Comparison of ENCODE assay signal across 8 mouse cellular contexts in the genomic region with DNA sequence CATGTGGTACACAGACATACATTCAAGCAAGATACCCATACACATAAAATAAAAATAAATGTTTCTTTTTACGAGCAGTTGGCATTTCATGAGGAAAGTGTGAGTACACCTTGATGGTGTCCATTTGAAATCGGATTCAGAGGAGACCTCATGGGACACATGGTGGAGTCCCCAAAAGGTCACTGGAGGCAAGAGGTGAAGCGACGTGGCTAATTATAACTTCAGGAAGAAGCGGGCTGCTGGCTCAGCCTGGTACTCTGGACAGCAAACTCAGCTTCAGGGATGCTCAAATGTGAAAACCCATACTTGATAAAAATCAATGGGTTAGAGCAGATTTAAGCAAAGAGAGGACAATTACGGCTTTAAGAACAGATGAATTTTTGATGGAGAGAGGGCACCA. TPM values are rescaled to one million over a fixed set of nuclear protein-coding genes. Genes with fewer than 3 reads are reported as not detected.
A peak's percentile ranks its signal among the peaks of the same experiment; 100 is the strongest.
DNase-seq lines count a peak whose midpoint lies in the region; ATAC-seq lines count a peak whose summit lies in the region.

No protein-coding gene starts in this region.

- peaks cover 2% of the 10 kb centered on the region; the same call in 1 of the 2 replicates for H3K36me3 ChIP-seq in kidney, embryonic 14.5 days (ENCODE audit: control insufficient read depth, insufficient read depth, low read length)
- no peaks in the 10 kb centered on the region for H3K36me3 ChIP-seq in forebrain, embryonic 12.5 days (replicated peaks)
- no peaks in the 10 kb centered on the region; the same call in 1 of the 2 replicates for H3K36me3 ChIP-seq in intestine, embryonic 16.5 days (ENCODE audit: control insufficient read depth, insufficient read depth, low read length)
- no peaks in the 10 kb centered on the region for H3K36me3 ChIP-seq in midbrain, embryonic 16.5 days (ENCODE audit: control insufficient read depth, insufficient read depth, low read length)

- H3K27me3 ChIP-seq in kidney, embryonic 14.5 days (ENCODE audit: control insufficient read depth, insufficient read depth, low read length), result no peaks in the 10 kb centered on the region
- peaks cover 22% of the 10 kb centered on the region for H3K27me3 ChIP-seq in forebrain, embryonic 12.5 days
- H3K27me3 ChIP-seq in intestine, embryonic 16.5 days (replicated peaks; ENCODE audit: control insufficient read depth, insufficient read depth, low read length), result no peaks in the 10 kb centered on the region
- no peaks in the 10 kb centered on the region for H3K27me3 ChIP-seq in midbrain, embryonic 16.5 days (ENCODE audit: control insufficient read depth, insufficient read depth, low read depth, low read length)

- H3K27ac ChIP-seq in kidney, embryonic 14.5 days (ENCODE audit: low read depth, low read length), result no peak overlapping the region
- H3K27ac ChIP-seq in forebrain, embryonic 12.5 days, result no peak overlapping the region
- H3K27ac ChIP-seq in intestine, embryonic 16.5 days (ENCODE audit: low read length), result peak overlapping the region; percentile 89
- peak overlapping the region; percentile 71; the same call in 1 of the 2 replicates for H3K27ac ChIP-seq in midbrain, embryonic 16.5 days (ENCODE audit: low read length)

- H3K4me3 ChIP-seq in kidney, embryonic 14.5 days (ENCODE audit: low read length), result no peak overlapping the region
- no peak overlapping the region for H3K4me3 ChIP-seq in forebrain, embryonic 12.5 days (replicated peaks)
- H3K4me3 ChIP-seq in intestine, embryonic 16.5 days (ENCODE audit: low read length), result peak overlapping the region; percentile 35
- H3K4me3 ChIP-seq in midbrain, embryonic 16.5 days (ENCODE audit: low read depth, low read length), result no peak overlapping the region

- WGBS in kidney, embryonic 14.5 days, result 76% methylated on average over 6 of the region's 6 CpGs
- WGBS in forebrain, embryonic 12.5 days, result 84% methylated on average over 6 of the region's 6 CpGs
- 82% methylated on average over 6 of the region's 6 CpGs for WGBS in intestine, embryonic 16.5 days
- 64% methylated on average over 6 of the region's 6 CpGs for WGBS in midbrain, embryonic 16.5 days

- peak overlapping the region; percentile 44; the same call in 1 of the 2 replicates for H3K9ac ChIP-seq in kidney, embryonic 14.5 days (ENCODE audit: low read depth, low read length)
- H3K9ac ChIP-seq in forebrain, embryonic 12.5 days, result no peak overlapping the region
- H3K9ac ChIP-seq in intestine, embryonic 16.5 days (ENCODE audit: low read depth, low read length), result peak overlapping the region; percentile 54
- peak overlapping the region; percentile 61; the same call in 1 of the 2 replicates for H3K9ac ChIP-seq in midbrain, embryonic 16.5 days (ENCODE audit: low read depth, low read length)

- no peak for ATAC-seq in kidney, embryonic 14.5 days (ENCODE audit: low FRiP score, low TSS enrichment)
- ATAC-seq in forebrain, embryonic 12.5 days (ENCODE audit: low FRiP score), result no peak
- ATAC-seq in intestine, embryonic 16.5 days, result no peak
- ATAC-seq in midbrain, embryonic 16.5 days, result no peak

- no peaks in the 10 kb centered on the region for H3K9me3 ChIP-seq in kidney, embryonic 14.5 days (ENCODE audit: control insufficient read depth, low read length)
- no peaks in the 10 kb centered on the region for H3K9me3 ChIP-seq in forebrain, embryonic 12.5 days
- no peaks in the 10 kb centered on the region for H3K9me3 ChIP-seq in intestine, embryonic 16.5 days (ENCODE audit: control insufficient read depth, low read length)
- H3K9me3 ChIP-seq in midbrain, embryonic 16.5 days (replicated peaks; ENCODE audit: control insufficient read depth, low read length, poor library complexity, severe bottlenecking), result no peaks in the 10 kb centered on the region

- peaks cover 28% of the 10 kb centered on the region for H3K4me1 ChIP-seq in kidney, embryonic 14.5 days (ENCODE audit: control insufficient read depth, insufficient read depth, low read length)
- H3K4me1 ChIP-seq in forebrain, embryonic 12.5 days, result peaks cover 27% of the 10 kb centered on the region
- peaks cover 41% of the 10 kb centered on the region for H3K4me1 ChIP-seq in intestine, embryonic 16.5 days (ENCODE audit: control insufficient read depth, insufficient read depth, low read length)
- H3K4me1 ChIP-seq in midbrain, embryonic 16.5 days (ENCODE audit: control insufficient read depth, insufficient read depth, low read length), result peaks cover 17% of the 10 kb centered on the region

- peak overlapping the region; percentile 47 for H3K4me2 ChIP-seq in kidney, embryonic 14.5 days (replicated peaks; ENCODE audit: low read depth, low read length)
- peak overlapping the region; percentile 55; the same call in 1 of the 2 replicates for H3K4me2 ChIP-seq in forebrain, embryonic 12.5 days
- H3K4me2 ChIP-seq in intestine, embryonic 16.5 days (ENCODE audit: low read depth, low read length), result peak overlapping the region; percentile 75
- peak overlapping the region; percentile 61 for H3K4me2 ChIP-seq in midbrain, embryonic 16.5 days (ENCODE audit: low read length)

- no peak for DNase-seq in kidney, adult 18-20 months
- no peak for DNase-seq in yolk sac, embryonic 10.5 days (ENCODE audit: low spot score)
- no peak for DNase-seq in cerebellum, adult 11-12 months
- no peak for DNase-seq in thymus, postnatal 0 days (ENCODE audit: low spot score)

RNA-seq across cellular contexts. Expression of gene H6pd, which starts 20.5 kb away (rescaled TPM):
- polyA plus RNA-seq in kidney, embryonic 14.5 days (2014; fragmentation: Nextera tagmentation; extraction: Ambion mirVana), result 6.8 and 10.7 TPM in 2 replicates
- 2.8 and 3.0 TPM in 2 replicates for polyA plus RNA-seq in forebrain, embryonic 12.5 days (2016; fragmentation: Nextera tagmentation; extraction: Ambion mirVana)
- polyA plus RNA-seq in intestine, embryonic 16.5 days (2015; fragmentation: Nextera tagmentation; extraction: Ambion mirVana), result 31.6 and 41.6 TPM in 2 replicates
- polyA plus RNA-seq in midbrain, embryonic 16.5 days (2015; fragmentation: Nextera tagmentation; extraction: Ambion mirVana), result 2.5 and 3.1 TPM in 2 replicates
- polyA plus RNA-seq in thymus, postnatal 0 days (2015; fragmentation: Nextera tagmentation; extraction: Ambion mirVana), result 12.3 and 13.8 TPM in 2 replicates

RNA-seq across cellular contexts. Expression of gene Spsb1, which starts 33.5 kb away (rescaled TPM):
- 8.0 and 9.6 TPM in 2 replicates for polyA plus RNA-seq in kidney, embryonic 14.5 days (2014; fragmentation: Nextera tagmentation; extraction: Ambion mirVana)
- 8.1 and 9.0 TPM in 2 replicates for polyA plus RNA-seq in forebrain, embryonic 12.5 days (2016; fragmentation: Nextera tagmentation; extraction: Ambion mirVana)
- polyA plus RNA-seq in intestine, embryonic 16.5 days (2015; fragmentation: Nextera tagmentation; extraction: Ambion mirVana), result 17.0 and 20.6 TPM in 2 replicates
- 3.8 and 5.1 TPM in 2 replicates for polyA plus RNA-seq in midbrain, embryonic 16.5 days (2015; fragmentation: Nextera tagmentation; extraction: Ambion mirVana)
- 9.0 and 9.5 TPM in 2 replicates for polyA plus RNA-seq in thymus, postnatal 0 days (2015; fragmentation: Nextera tagmentation; extraction: Ambion mirVana)

Comparison
In these comparisons a context has a peak if more than half of its experiments do, and no peak if none do; other contexts are left out.
1. H3K27ac ChIP-seq: peak in intestine, embryonic 16.5 days (single experiment) and midbrain, embryonic 16.5 days (single experiment); none in kidney, embryonic 14.5 days (single experiment) and forebrain, embryonic 12.5 days (single experiment).
2. Peak in every context shown above with its lines, with median percentiles within 50 percentile points of each other: H3K4me2 ChIP-seq.